Mouse (Mus musculus): Measurements from ENCODE around the gene Tbx15. TPM values are rescaled to one million over a fixed set of nuclear protein-coding genes. Genes with fewer than 3 reads are reported as not detected.

Tbx15 gene
- total RNA-seq, 2 experiments from 2014 or later = 1.4 to 1.5 TPM

- no peak for DNase-seq (ENCODE audit: low spot score in 2 of 2)
- intact Hi-C loops (cut with DNase I) = no loop called here
Measured at GRCm38 (mm10) chr3:99329316-99329715, 89.1 kb downstream of the Tbx15 start.

- DNase-seq (ENCODE audit: low spot score in 2 of 2) = no peak
- intact Hi-C loops (cut with DNase I) = no loop called here
Measured at GRCm38 (mm10) chr3:99331086-99331485, 90.9 kb downstream of the Tbx15 start.

- DNase-seq (ENCODE audit: low spot score in 2 of 2) = no peak
- intact Hi-C loops (cut with DNase I) = no loop called here
Measured at GRCm38 (mm10) chr3:99336866-99337265, 96.7 kb downstream of the Tbx15 start.

- DNase-seq (ENCODE audit: low spot score in 2 of 2) = no peak
- intact Hi-C loops (cut with DNase I) = no loop called here
Measured at GRCm38 (mm10) chr3:99338756-99339155, 98.6 kb downstream of the Tbx15 start.

GRCm38 (mm10) chr3:99340021-99340420, 99.8 kb downstream of the Tbx15 start:
- DNase-seq (ENCODE audit: low spot score in 2 of 2) = no peak
- intact Hi-C loops (cut with DNase I) = no loop called here

GRCm38 (mm10) chr3:99379616-99380250, 139.6 kb downstream of the Tbx15 start:
- intact Hi-C loops (cut with DNase I) = no loop called here
- no peak for DNase-seq (ENCODE audit: low spot score in 2 of 2)

GRCm38 (mm10) chr3:99387127-99387526, 146.9 kb downstream of the Tbx15 start:
- intact Hi-C loops (cut with DNase I) = no loop called here
- no peak for DNase-seq (ENCODE audit: low spot score in 2 of 2)

Small RNA genes within 50 kb of the gene (microRNA-seq; reads per million reads assigned to microRNA genes)
- gene Mir6481 = 0 reads per million in 2 experiments

Other genes starting within 250 kb of the Tbx15 start
- 1 to 10 TPM; 7.6 to 8.5 TPM for gene Wars2, start 99.3 kb upstream of the Tbx15 start, total RNA-seq (2021)

Data from left cerebral cortex, postnatal 14 days (tissue).